Mouse (Mus musculus): ENCODE measurements around the gene Rnf212b.

GRCm38 (mm10) chr14:54770373-54770772 is 43.6 kb upstream of the Rnf212b start:
- TF ChIP-seq TCF12 (IDR thresholded peaks at IDR 0.05; ENCODE audit: low read depth, low read length) (no peak), CTCF (conservative IDR thresholded peaks at IDR 0.05 in 1 of 2, IDR thresholded peaks at IDR 0.05 in 1 of 2; ENCODE audit: low read depth in 2 of 2, low read length in 2 of 2) (no peak), CHD2 (IDR thresholded peaks at IDR 0.05; ENCODE audit: low read length) (no peak), MAX (IDR thresholded peaks at IDR 0.05; ENCODE audit: low read length) (no peak), MAFK (IDR thresholded peaks at IDR 0.05; ENCODE audit: insufficient replicate concordance, low read length) (0 out of 2 replicates have a peak, but pooled peaks have one; percentile 53), EP300 (IDR thresholded peaks at IDR 0.05; ENCODE audit: low read length) (peak; percentile 13; the same call in 1 of the 2 replicates), USF2 (conservative IDR thresholded peaks at IDR 0.05; ENCODE audit: low read depth, low read length) (no peak), ZMIZ1 (IDR thresholded peaks at IDR 0.05; ENCODE audit: low read depth, low read length) (no peak), NRF1 (IDR thresholded peaks at IDR 0.05; ENCODE audit: low read depth, low read length) (no peak), POLR2A (IDR thresholded peaks at IDR 0.05; ENCODE audit: low read depth, low read length) (no peak), POLR2AphosphoS2 (IDR thresholded peaks at IDR 0.05; ENCODE audit: low read depth, low read length) (no peak)

Measured in CH12.LX (cell line).